Mouse (Mus musculus): ENCODE measurements around the gene Gatad2a. TPM values are rescaled to one million over a fixed set of nuclear protein-coding genes. Genes with fewer than 3 reads are reported as not detected.
"Not testable (repeated sequence)": the region's sequence is repeated elsewhere in the genome, so short reads cannot be mapped to it uniquely, and the experiment has no call there.

Gene Gatad2a
- polyA plus RNA-seq, 1 experiment, result 36.5 TPM

DNA sequence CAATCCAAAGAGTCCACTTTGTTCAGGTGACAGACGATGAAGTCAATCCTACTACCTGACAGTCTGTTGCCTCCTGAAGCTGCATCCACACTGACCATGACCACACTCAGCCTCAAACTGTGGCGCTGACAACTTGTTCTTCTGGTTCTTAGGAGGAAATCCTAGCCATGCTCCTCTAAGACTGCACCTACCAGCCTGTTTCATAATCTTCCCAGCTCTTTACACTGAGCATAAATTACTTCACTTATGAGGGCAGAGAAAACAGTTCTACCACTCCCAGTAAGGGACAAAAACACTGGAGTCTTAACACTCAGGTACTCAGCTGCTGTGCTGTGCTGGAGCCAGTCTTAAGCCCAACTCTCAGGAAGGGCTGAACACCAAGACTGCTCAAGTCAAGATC lies 25.3 kb downstream of the Gatad2a start:
- H3K27ac ChIP-seq (ENCODE audit: insufficient read depth, low read depth, low read length), result no peak overlapping the region
- no peak for TF ChIP-seq CTCF (IDR thresholded peaks at IDR 0.05; ENCODE audit: low read depth, low read length)
- TF ChIP-seq POLR2A (IDR thresholded peaks at IDR 0.05; ENCODE audit: borderline replicate concordance, low read depth, low read length), result no peak
- peaks cover 45% of the 10 kb centered on the region for H3K4me1 ChIP-seq (ENCODE audit: control insufficient read depth, insufficient read depth, low read length)
- no peak overlapping the region for H3K4me3 ChIP-seq (ENCODE audit: insufficient read depth, low read length)

DNA sequence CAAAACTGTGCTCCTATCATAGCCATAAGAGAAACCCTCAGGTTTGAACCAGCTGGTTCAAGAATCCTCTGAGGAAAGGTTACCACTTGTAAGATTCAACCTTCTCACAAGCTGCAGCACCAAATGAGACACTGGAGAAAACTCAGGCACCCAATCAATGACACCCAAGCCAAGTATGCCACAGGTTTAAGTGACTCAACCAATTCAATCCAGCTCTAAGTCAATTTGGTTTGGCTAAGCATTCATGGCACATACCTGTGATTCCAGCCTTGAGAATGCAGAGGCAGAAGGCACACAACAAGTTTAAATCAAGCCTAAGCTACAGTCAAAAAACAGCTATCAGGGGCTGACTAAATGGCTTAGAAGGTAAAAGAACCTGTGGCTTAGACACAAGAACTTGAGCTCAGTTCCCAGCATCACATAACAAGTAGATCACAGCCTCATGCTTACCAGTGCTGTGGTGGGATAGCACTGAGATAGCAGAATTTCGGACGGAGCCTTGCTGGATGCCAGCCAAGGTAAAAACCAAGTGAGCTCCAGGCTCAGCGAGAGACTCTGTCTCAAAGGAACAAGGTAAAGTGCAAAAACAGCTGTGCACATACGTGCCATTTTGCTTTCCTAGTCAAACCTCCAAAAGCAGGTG lies 28.8 kb downstream of the Gatad2a start:
- TF ChIP-seq CTCF (IDR thresholded peaks at IDR 0.05; ENCODE audit: low read depth, low read length) (no peak), POLR2A (IDR thresholded peaks at IDR 0.05; ENCODE audit: borderline replicate concordance, low read depth, low read length) (no peak)
- no peak overlapping the region for H3K27ac ChIP-seq (ENCODE audit: insufficient read depth, low read depth, low read length)

DNA sequence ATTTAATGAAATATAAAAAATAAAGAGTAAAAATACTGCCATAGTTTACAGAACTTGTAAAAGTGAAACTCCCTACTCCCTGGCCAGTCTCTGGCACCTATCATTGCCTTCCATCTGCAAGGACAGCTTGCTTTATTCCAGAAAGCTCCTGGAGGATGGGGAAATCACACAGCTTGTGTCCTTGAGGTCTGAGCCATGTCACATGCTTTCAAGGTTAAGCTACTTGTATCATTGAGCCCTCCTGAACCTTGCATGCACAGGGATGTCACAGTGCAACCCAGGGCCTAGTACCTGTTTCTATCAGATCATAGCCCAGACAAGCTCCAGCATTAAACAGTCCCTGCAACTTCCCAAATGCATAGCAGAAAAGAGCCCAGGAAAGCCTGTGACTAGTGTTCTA lies 36.9 kb downstream of the Gatad2a start:
- Histone ChIP-seq H3K4me3 (ENCODE audit: insufficient read depth, low read length) (no peak overlapping the region), H3K27ac (ENCODE audit: insufficient read depth, low read depth, low read length) (no peak overlapping the region), H3K4me1 (ENCODE audit: control insufficient read depth, insufficient read depth, low read length) (peaks cover 38% of the 10 kb centered on the region)
- TF ChIP-seq POLR2A (IDR thresholded peaks at IDR 0.05; ENCODE audit: borderline replicate concordance, low read depth, low read length) (no peak), CTCF (IDR thresholded peaks at IDR 0.05; ENCODE audit: low read depth, low read length) (no peak)

More for the DNA sequence above, 28.8 kb downstream of the Gatad2a start:
- H3K4me1 ChIP-seq (ENCODE audit: control insufficient read depth, insufficient read depth, low read length), result peaks cover 37% of the 10 kb centered on the region
- no peak overlapping the region for H3K4me3 ChIP-seq (ENCODE audit: insufficient read depth, low read length)

DNA sequence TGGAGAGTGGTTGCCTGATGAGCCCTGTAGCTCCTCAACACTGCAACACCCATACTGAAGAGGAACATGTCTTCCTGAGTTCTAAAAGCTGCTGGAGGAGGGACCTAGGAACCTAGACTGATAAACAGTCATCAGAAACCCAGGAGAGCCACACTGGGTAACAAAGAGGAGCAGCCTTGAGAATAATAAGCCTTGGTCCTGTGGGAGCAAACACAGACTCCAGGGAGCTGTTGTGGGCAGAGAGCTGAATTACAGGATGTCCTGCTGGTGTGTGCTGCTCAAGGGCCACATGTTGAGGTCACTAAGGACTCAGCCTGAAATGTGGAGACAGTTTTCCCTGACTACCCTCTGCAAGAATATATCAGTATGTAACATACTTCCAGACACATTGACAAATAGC lies 38.3 kb downstream of the Gatad2a start:
- peaks cover 47% of the 10 kb centered on the region for H3K4me1 ChIP-seq (ENCODE audit: control insufficient read depth, insufficient read depth, low read length)
- no peak overlapping the region for H3K27ac ChIP-seq (ENCODE audit: insufficient read depth, low read depth, low read length)
- TF ChIP-seq CTCF (IDR thresholded peaks at IDR 0.05; ENCODE audit: low read depth, low read length) (no peak), POLR2A (IDR thresholded peaks at IDR 0.05; ENCODE audit: borderline replicate concordance, low read depth, low read length) (no peak)
- no peak overlapping the region for H3K4me3 ChIP-seq (ENCODE audit: insufficient read depth, low read length)

DNA sequence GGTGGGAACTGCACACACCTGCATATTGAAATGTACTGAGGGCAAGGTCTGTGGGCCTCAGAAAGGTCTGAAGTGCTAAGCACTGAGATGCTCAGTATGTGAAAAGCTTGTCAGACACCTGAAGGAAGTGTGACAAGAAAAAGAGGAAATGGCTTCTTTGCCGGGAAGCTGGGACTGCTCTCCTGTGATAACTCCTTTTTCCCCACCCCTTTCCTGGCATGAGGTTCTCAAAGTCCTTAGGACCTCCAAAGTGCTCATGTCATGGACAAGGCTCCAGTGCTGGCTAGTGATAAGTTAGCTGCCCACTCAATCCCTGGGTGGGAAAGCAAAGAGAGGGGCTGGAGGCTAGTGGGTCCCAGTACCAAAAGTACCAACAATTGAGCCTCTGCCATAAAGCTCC lies 38.8 kb downstream of the Gatad2a start:
- TF ChIP-seq CTCF (IDR thresholded peaks at IDR 0.05; ENCODE audit: low read depth, low read length), result no peak
- TF ChIP-seq POLR2A (IDR thresholded peaks at IDR 0.05; ENCODE audit: borderline replicate concordance, low read depth, low read length), result no peak
- Histone ChIP-seq H3K4me1 (ENCODE audit: control insufficient read depth, insufficient read depth, low read length) (peaks cover 49% of the 10 kb centered on the region), H3K4me3 (ENCODE audit: insufficient read depth, low read length) (no peak overlapping the region), H3K27ac (ENCODE audit: insufficient read depth, low read depth, low read length) (no peak overlapping the region)

DNA sequence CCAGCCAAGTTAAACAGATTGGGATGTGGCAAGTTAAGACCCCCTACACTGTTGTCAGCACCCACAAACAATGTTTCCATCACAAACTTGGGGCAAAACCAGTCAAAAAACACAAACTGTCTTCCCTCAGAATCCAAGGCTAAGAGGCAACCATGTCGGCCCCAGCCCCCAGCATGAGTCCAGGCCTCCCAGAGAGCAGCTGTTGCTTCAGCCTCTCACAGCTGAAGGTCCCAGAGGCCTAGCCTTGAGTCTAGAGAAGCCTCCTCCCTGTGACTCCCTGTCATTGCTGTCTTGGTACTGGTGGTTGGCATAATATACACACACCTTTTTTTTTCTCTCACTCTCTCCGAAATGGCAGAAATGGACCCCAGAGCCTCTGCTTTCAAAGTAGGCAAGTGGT lies 39.5 kb downstream of the Gatad2a start:
- TF ChIP-seq CTCF (IDR thresholded peaks at IDR 0.05; ENCODE audit: low read depth, low read length), result no peak
- TF ChIP-seq POLR2A (IDR thresholded peaks at IDR 0.05; ENCODE audit: borderline replicate concordance, low read depth, low read length), result no peak
- no peak overlapping the region for H3K4me3 ChIP-seq (ENCODE audit: insufficient read depth, low read length)
- H3K27ac ChIP-seq (ENCODE audit: insufficient read depth, low read depth, low read length), result no peak overlapping the region
- H3K4me1 ChIP-seq (ENCODE audit: control insufficient read depth, insufficient read depth, low read length), result peaks cover 49% of the 10 kb centered on the region

DNA sequence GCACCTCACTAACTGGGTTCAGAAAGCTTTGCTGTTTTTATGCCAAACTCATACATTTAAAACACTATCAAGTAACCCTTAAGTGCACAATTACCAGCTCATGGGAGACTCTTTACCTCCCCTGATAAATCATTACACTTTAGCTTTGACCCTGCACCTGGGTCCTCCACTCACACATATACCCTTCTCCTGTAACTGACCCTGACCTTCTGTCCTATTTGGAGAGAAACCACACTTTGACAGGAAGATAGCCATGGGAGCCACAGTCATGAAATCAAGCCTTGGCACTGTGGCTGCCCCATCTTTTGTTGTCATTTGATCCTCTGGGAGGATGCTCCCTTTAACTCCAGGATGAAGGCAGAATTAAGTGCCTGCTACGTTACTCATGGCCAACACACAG lies 41.5 kb downstream of the Gatad2a start:
- TF ChIP-seq POLR2A (IDR thresholded peaks at IDR 0.05; ENCODE audit: borderline replicate concordance, low read depth, low read length) (no peak), CTCF (IDR thresholded peaks at IDR 0.05; ENCODE audit: low read depth, low read length) (no peak)
- H3K4me3 ChIP-seq (ENCODE audit: insufficient read depth, low read length), result no peak overlapping the region
- peaks cover 45% of the 10 kb centered on the region for H3K4me1 ChIP-seq (ENCODE audit: control insufficient read depth, insufficient read depth, low read length)
- no peak overlapping the region for H3K27ac ChIP-seq (ENCODE audit: insufficient read depth, low read depth, low read length)

DNA sequence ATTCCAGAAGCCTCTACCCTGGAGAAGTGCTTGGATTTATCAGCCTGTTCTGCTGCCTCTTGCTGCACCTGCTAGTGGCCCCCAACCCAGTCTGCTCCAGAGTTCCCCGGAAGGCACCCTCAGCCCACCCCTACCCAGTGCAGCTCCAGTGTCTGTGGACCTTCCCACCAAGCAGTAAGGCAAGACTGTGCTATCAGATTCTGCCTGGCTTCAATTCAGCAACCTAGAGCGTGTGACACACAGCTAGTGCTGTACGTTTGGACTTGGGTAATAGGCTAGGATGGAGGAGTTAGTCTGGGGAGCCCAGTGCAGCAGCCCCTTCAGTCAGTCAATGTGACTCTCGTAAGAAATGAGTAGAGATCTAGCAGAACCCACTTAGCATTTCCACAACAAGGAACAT lies 42.0 kb downstream of the Gatad2a start:
- Histone ChIP-seq H3K27ac (ENCODE audit: insufficient read depth, low read depth, low read length) (no peak overlapping the region), H3K4me1 (ENCODE audit: control insufficient read depth, insufficient read depth, low read length) (peaks cover 44% of the 10 kb centered on the region), H3K4me3 (ENCODE audit: insufficient read depth, low read length) (no peak overlapping the region)
- TF ChIP-seq CTCF (IDR thresholded peaks at IDR 0.05; ENCODE audit: low read depth, low read length) (no peak), POLR2A (IDR thresholded peaks at IDR 0.05; ENCODE audit: borderline replicate concordance, low read depth, low read length) (no peak)

DNA sequence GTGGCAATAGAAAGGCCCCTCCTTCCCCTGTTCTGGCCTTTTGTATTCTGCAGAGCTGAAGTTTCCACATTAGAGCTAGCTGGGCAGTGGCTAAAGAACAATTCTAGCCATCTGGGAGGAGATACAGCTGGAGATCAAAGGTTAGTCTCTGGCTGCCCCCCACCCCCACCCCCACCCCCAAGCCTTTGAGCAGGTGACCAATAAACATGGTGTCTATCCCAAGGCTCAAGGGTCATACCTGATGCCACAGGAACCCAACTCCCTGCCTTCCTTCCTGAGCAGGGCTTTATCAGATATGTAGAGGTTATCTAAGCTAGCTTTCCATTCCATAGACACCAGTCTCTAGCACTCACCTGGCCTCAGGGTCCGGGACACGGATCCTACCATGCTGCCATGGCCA lies 45.9 kb downstream of the Gatad2a start:
- TF ChIP-seq POLR2A (IDR thresholded peaks at IDR 0.05; ENCODE audit: borderline replicate concordance, low read depth, low read length) (no peak), CTCF (IDR thresholded peaks at IDR 0.05; ENCODE audit: low read depth, low read length) (no peak)
- peaks cover 37% of the 10 kb centered on the region for H3K4me1 ChIP-seq (ENCODE audit: control insufficient read depth, insufficient read depth, low read length)
- no peak overlapping the region for H3K4me3 ChIP-seq (ENCODE audit: insufficient read depth, low read length)
- no peak overlapping the region for H3K27ac ChIP-seq (ENCODE audit: insufficient read depth, low read depth, low read length)

DNA sequence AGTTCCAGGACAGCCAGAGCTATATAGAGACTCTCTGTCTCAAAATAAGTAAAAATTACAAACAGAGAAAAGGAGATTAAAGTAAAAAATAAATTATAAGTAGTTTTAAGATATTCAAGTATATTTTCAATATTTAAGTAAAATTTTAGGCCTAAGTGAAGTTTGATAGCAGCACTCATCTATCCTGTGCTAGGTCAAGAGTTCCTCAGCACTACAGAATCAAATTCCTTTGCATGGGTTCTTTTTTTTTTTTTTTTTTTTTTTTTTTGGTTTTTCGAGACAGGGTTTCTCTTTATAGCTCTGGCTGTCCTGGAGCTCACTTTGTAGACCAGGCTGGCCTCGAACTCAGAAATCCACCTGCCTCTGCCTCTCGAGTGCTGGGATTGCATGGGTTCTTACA lies 53.7 kb downstream of the Gatad2a start:
- not testable (repeated sequence) for H3K4me3 ChIP-seq (ENCODE audit: insufficient read depth, low read length); H3K27ac ChIP-seq (ENCODE audit: insufficient read depth, low read depth, low read length)
- H3K4me1 ChIP-seq (ENCODE audit: control insufficient read depth, insufficient read depth, low read length), result peaks cover 38% of the 10 kb centered on the region

DNA sequence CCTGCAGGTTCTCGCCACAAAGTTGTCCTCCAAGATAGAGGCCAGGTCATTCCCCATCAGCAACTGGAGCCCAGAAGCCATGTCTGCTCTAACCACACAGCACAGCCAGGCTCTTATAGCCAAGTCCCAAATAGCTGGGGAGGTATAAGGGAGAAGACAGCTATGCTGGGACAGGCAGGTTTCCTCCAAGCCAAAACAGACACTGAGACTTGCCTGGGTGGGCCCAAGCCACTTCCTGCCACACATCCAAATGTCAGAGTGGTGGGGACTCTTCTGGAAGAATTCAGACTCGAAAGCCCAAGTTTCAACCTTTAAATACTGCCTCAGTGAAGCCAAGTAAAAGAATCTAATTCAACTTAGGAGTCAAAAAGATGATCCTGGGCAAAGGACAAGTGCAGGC lies 55.8 kb downstream of the Gatad2a start:
- no peak overlapping the region for H3K4me3 ChIP-seq (ENCODE audit: insufficient read depth, low read length)
- peaks cover 57% of the 10 kb centered on the region for H3K4me1 ChIP-seq (ENCODE audit: control insufficient read depth, insufficient read depth, low read length)
- no peak overlapping the region for H3K27ac ChIP-seq (ENCODE audit: insufficient read depth, low read depth, low read length)

More for the DNA sequence above, 55.8 kb downstream of the Gatad2a start:
- TF ChIP-seq CTCF (IDR thresholded peaks at IDR 0.05; ENCODE audit: low read depth, low read length), result no peak
- no peak for TF ChIP-seq POLR2A (IDR thresholded peaks at IDR 0.05; ENCODE audit: borderline replicate concordance, low read depth, low read length)
